10 mouse cellular contexts compared by ENCODE assay signal in genomic region chr7:74457347-74457975, GRCm38 (mm10).
DNase-seq lines count a peak whose midpoint lies in the region; ATAC-seq and TF ChIP-seq lines count a peak whose summit lies in the region.
"Had no signal": no experiment of that assay in that cellular context is flagged by ENCODE, and none has a peak within 500 bp of the region (broad histone marks: within the 10 kb centered on the region; RNA-seq: fewer than 3 reads in every experiment).

No protein-coding gene starts in this region.

- H3K4me3 ChIP-seq in gastrocnemius, adult 2 months, result no peak overlapping the region
- H3K4me3 ChIP-seq: heart, embryonic 13.5 days; neural tube, embryonic 13.5 days had no signal

- no peak for ATAC-seq in inflammation-experienced regulatory T-cells, adult 6 months
- no peak for ATAC-seq in erythroblast, adult 5-6 weeks (replicated peaks; ENCODE audit: low FRiP score, poor library complexity, severe bottlenecking)

- intact Hi-C loops in gastrocnemius, adult 2 months (cut with DNase I), result loop anchor here (5.0 kb wide), 1 partner anchor 35 kb away; no protein-coding TSS in a partner anchor
- intact Hi-C loops in heart, postnatal 25 days (cut with DNase I), result loop anchor here (5.0 kb wide), 1 partner anchor 80 kb away; no protein-coding TSS in a partner anchor

- peak; percentile 67 for DNase-seq in gastrocnemius, adult 2 months
- DNase-seq in gastrocnemius, postnatal 4 days (ENCODE audit: low spot score in 2 of 2), result no peak
- DNase-seq in brain, adult 2 months (ENCODE audit: low read depth, low spot score), result peak; percentile 92
- DNase-seq in heart, postnatal 25 days (ENCODE audit: low spot score), result peak; percentile 49
- DNase-seq in lung, postnatal 36 days, result peak; percentile 67
- no peak for DNase-seq in spleen, adult 18-20 months

- TF ChIP-seq CTCF in gastrocnemius, adult 2 months (IDR thresholded peaks at IDR 0.05), result no peak

- peak overlapping the region; percentile 86 for H3K27ac ChIP-seq in gastrocnemius, adult 2 months
- H3K27ac ChIP-seq: neural tube, embryonic 13.5 days had no signal

Comparison
In these comparisons a context has a peak if more than half of its experiments do, and no peak if none do; other contexts are left out.
1. DNase-seq: peak in gastrocnemius, adult 2 months (single experiment), brain, adult 2 months (single experiment), heart, postnatal 25 days (single experiment) and lung, postnatal 36 days (single experiment); none in gastrocnemius, postnatal 4 days (0 of 2) and spleen, adult 18-20 months (0 of 2).